In the genomic region with DNA sequence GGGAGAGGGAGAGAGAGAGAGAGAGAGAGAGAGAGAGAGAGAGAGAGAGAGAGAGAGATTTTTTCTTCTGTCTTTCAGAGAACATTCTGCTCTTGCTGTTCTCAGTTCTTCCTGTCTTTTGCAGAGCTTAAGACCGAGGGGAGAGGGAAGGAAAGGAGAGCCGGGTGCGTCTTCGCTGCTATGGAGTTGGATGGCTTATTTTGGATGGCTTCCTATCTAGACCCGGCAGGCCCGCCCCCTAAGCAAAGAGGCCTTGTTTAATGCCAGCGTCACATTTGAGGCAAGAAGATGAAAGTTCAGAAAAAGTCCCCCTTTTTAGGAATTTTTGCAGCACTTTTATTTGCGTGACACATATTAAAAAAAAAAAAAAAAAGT, we compare ENCODE assay signal across 8 mouse cellular contexts. TPM values are rescaled to one million over a fixed set of nuclear protein-coding genes. Genes with fewer than 3 reads are reported as not detected.
DNase-seq lines count a peak whose midpoint lies in the region; ATAC-seq and TF ChIP-seq lines count a peak whose summit lies in the region.

No protein-coding gene starts in this region.

- H3K27ac ChIP-seq in heart, postnatal 0 days (ENCODE audit: low read depth), result peak overlapping the region; percentile 82

- peak; percentile 72 for DNase-seq in brain, adult 2 months (ENCODE audit: low read depth, low spot score)
- peak; percentile 65 for DNase-seq in heart, postnatal 0 days (ENCODE audit: low spot score)
- peak; percentile 24 for DNase-seq in liver
- DNase-seq in frontal cortex, postnatal 10 days (ENCODE audit: low spot score in 2 of 2), result no peak
- DNase-seq in urinary bladder, postnatal 4 days (ENCODE audit: low spot score in 2 of 2), result no peak

- TF ChIP-seq EP300 in heart, postnatal 0 days (IDR thresholded peaks at IDR 0.05; ENCODE audit: low read depth), result no peak

- no peak for ATAC-seq in erythroblast, adult 5-6 weeks (replicated peaks; ENCODE audit: low FRiP score, poor library complexity, severe bottlenecking)
- peak; percentile 35; the same call in 1 of the 2 replicates for ATAC-seq in heart, postnatal 0 days (ENCODE audit: insufficient read depth, low read depth)

- peaks cover 8% of the 10 kb centered on the region for H3K27me3 ChIP-seq in erythroblast, embryonic 14.5 days (ENCODE audit: control insufficient read depth)
- H3K27me3 ChIP-seq in heart, postnatal 0 days (ENCODE audit: control insufficient read depth, insufficient read depth, low read length), result no peaks in the 10 kb centered on the region
- H3K27me3 ChIP-seq in myocyte (ENCODE audit: control insufficient read depth, insufficient read depth, insufficient read length), result no peaks in the 10 kb centered on the region

- no peaks in the 10 kb centered on the region for H3K36me3 ChIP-seq in erythroblast, embryonic 14.5 days (ENCODE audit: control insufficient read depth)
- H3K36me3 ChIP-seq in heart, postnatal 0 days (replicated peaks; ENCODE audit: control insufficient read depth, insufficient read depth, low read length), result no peaks in the 10 kb centered on the region
- no peaks in the 10 kb centered on the region for H3K36me3 ChIP-seq in myocyte (ENCODE audit: control insufficient read depth, insufficient read depth)

- no peaks in the 10 kb centered on the region for H3K79me2 ChIP-seq in myocyte (ENCODE audit: control insufficient read depth, insufficient read depth)

- H3K4me2 ChIP-seq in heart, postnatal 0 days (ENCODE audit: low read depth, low read length), result peak overlapping the region; percentile 66
- H3K4me2 ChIP-seq in myocyte (ENCODE audit: low read depth), result peak overlapping the region; percentile 99

- peak overlapping the region; percentile 54 for H3K9ac ChIP-seq in heart, postnatal 0 days (replicated peaks; ENCODE audit: low read depth, low read length)

- peaks cover 39% of the 10 kb centered on the region for H3K4me1 ChIP-seq in erythroblast, embryonic 14.5 days (ENCODE audit: control insufficient read depth)
- H3K4me1 ChIP-seq in heart, postnatal 0 days (ENCODE audit: control insufficient read depth, insufficient read depth), result peaks cover 28% of the 10 kb centered on the region

- H3ac ChIP-seq in myocyte (ENCODE audit: control insufficient read depth, insufficient read length), result no peak overlapping the region

- H3K9me3 ChIP-seq in erythroblast, embryonic 14.5 days (ENCODE audit: control insufficient read depth, low read length), result no peaks in the 10 kb centered on the region
- H3K9me3 ChIP-seq in heart, postnatal 0 days (replicated peaks; ENCODE audit: control insufficient read depth, low read length), result no peaks in the 10 kb centered on the region

- TF ChIP-seq CTCF in heart, postnatal 0 days (IDR thresholded peaks at IDR 0.05; ENCODE audit: low read depth), result no peak

- no peak for TF ChIP-seq POLR2A in myocyte (IDR thresholded peaks at IDR 0.05; ENCODE audit: insufficient read length, low read depth)

- WGBS in heart, postnatal 0 days, result 17% methylated on average over 8 of the region's 8 CpGs

- H3K4me3 ChIP-seq in erythroblast, embryonic 14.5 days (replicated peaks), result peak overlapping the region; percentile 58
- H3K4me3 ChIP-seq in heart, postnatal 0 days (ENCODE audit: low read depth, low read length), result peak overlapping the region; percentile 41
- H3K4me3 ChIP-seq in myocyte, result peak overlapping the region; percentile 30

TF ChIP-seq in myocyte, 11 proteins besides CTCF, POLR2A, EP300 and RAD21:
- TF ChIP-seq REST (IDR thresholded peaks at IDR 0.05; ENCODE audit: insufficient read depth, insufficient read length) (no peak), TCF3 (IDR thresholded peaks at IDR 0.05; ENCODE audit: insufficient read length, low read depth) (no peak)

RNA-seq across cellular contexts. Expression of gene Ndufb4, which starts 30.0 kb away (rescaled TPM):
- 8.6 and 9.5 TPM in 2 replicates for polyA plus RNA-seq in erythroblast, embryonic 14.5 days (2012)
- total RNA-seq in erythroblast, adult 5-6 weeks (2015; ENCODE audit: low replicate concordance), result 15.7 and 28.2 TPM in 2 replicates
- 0.42 and 8.2 TPM in 2 replicates for total RNA-seq in erythroblast, adult 5-6 weeks (2017; ENCODE audit: low replicate concordance)
- total RNA-seq in heart, postnatal 0 days (2014; rRNA removed; ENCODE audit: low replicate concordance), result 98.7 and 107 TPM in 2 replicates
- 242 and 274 TPM in 2 replicates for polyA plus RNA-seq in heart, postnatal 0 days (2015; fragmentation: Nextera tagmentation; extraction: Ambion mirVana)
- polyA plus RNA-seq in myocyte (2012; fragmentation: generic; extraction: Trizol), result 86.0 TPM

Comparison
In these comparisons a context has a peak if more than half of its experiments do, and no peak if none do; other contexts are left out.
1. DNase-seq: peak in brain, adult 2 months (single experiment), heart, postnatal 0 days (single experiment) and liver (single experiment); none in frontal cortex, postnatal 10 days (0 of 2) and urinary bladder, postnatal 4 days (0 of 2).
2. Peak in every context shown above with its lines, with median percentiles within 50 percentile points of each other: H3K4me3 ChIP-seq.